Mouse (Mus musculus) gastrocnemius, postnatal 36 days (tissue): Measurements from ENCODE around the gene Pigk. TPM values are rescaled to one million over a fixed set of nuclear protein-coding genes. Genes with fewer than 3 reads are reported as not detected.

Experiments used
- DNase-seq, 2 experiments: peaks; one replicate each; pipeline ENCODE4 v3.0.0; 2022
- intact Hi-C: fragments of 180-260 bp; cut with DNase I; formaldehyde crosslinking; loops from one replicate; pipeline ENCODE4 v1.15.1; 2025
- total RNA-seq, 2 experiments: library from RNA; stranded (reverse); gene quantifications; 2 replicates each; pipeline ENCODE4 v1.2.3; 2021

Pigk gene
- total RNA-seq, 2 experiments from 2014 or later = 16.4 to 18.6 TPM

- no peak for DNase-seq
- intact Hi-C loops = no loop called here
These were observed 8.9 kb downstream of the Pigk start for GRCm38 (mm10) chr3:152722836-152723235.

GRCm38 (mm10) chr3:152724446-152724845 lies 10.5 kb downstream of the Pigk start:
- intact Hi-C loops = no loop called here

DNA sequence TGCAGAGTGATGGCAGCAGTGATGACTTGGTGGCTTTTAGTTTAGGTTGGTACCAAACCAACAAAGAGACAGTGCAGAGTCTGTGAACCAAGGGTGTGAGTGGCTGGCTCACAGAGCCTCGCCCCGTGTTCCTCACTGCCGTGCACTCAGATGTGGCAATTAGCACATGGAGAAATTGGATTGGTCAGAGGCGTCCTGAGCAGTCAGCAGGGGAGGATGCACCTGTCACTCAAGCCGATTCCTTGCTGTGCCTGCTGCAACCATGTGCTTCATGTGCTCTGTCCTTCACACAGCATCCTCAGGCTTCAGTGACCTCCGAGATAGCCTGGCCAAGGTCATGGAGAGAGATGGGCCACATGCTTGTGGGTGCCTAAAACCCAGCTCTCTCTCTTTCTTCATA lies 14.3 kb downstream of the Pigk start:
- intact Hi-C loops = no loop called here

More at GRCm38 (mm10) chr3:152724446-152724845, 10.5 kb downstream of the Pigk start:
- DNase-seq = no peak

GRCm38 (mm10) chr3:152733011-152733410 lies 19.1 kb downstream of the Pigk start:
- intact Hi-C loops = no loop called here
- DNase-seq = no peak

More for the DNA sequence above, 14.3 kb downstream of the Pigk start:
- DNase-seq = no peak

- no peak for DNase-seq
- intact Hi-C loops = no loop called here
These were observed 19.6 kb downstream of the Pigk start for GRCm38 (mm10) chr3:152733513-152733912.

DNA sequence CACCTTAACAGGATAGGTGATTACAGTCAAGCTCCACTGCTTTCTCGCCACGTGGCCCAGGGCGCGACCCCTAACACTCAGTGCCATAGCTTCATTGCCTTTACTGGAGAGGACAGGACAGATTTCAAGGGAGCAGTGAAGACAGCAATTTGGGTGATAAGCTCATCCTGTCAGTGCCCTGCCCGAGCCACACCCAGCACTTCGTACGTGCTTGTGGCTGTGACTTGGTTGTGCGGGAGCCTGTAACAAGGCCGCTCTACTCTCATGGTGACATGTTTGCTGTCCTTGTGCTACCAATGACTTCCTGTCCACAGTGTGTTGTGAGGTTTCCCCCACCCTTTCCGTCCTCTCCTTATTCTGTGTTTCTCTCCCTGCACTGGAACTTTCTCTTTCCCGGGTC lies 20.2 kb downstream of the Pigk start:
- intact Hi-C loops = no loop called here
- DNase-seq = no peak

DNA sequence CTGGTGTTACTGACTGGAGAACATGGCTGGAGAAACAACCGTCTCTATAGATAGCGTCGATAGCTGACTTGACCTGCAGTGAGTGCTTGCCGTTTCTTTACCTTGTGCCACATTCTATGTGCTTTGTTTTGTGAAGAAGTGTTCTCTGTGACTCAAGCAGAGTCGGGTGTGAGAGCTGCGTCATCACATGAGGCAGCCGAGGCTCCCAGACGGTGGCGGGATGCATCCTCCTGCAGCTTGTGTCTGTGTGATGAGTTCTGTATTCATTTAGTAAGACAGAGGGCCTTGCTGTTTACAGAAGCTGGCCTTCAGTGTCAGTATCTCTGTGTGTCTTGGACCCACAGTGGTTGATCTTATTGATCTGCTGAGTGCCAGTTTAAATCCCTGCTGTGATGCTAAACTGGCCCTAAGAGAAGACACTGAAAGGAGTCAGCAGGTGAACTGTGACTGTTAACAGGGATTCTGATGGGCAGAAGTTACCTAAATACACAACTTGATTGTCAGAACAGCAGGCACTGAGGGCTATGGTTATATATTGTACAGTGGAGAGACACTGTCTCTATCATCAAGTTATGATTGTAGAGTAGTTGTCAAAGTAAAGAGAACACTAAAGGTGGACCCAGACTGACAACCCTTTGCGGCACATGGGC lies 21.8 kb downstream of the Pigk start:
- intact Hi-C loops = no loop called here

GRCm38 (mm10) chr3:152744301-152744700 lies 30.4 kb downstream of the Pigk start:
- intact Hi-C loops = no loop called here
- DNase-seq = no peak

More for the DNA sequence above, 21.8 kb downstream of the Pigk start:
- no peak for DNase-seq

- no peak for DNase-seq
- intact Hi-C loops = loop anchor here (5.0 kb wide), 2 partner anchors 268 to 358 kb away; no protein-coding TSS in a partner anchor
These were observed 31.7 kb downstream of the Pigk start for GRCm38 (mm10) chr3:152745611-152746010.

DNA sequence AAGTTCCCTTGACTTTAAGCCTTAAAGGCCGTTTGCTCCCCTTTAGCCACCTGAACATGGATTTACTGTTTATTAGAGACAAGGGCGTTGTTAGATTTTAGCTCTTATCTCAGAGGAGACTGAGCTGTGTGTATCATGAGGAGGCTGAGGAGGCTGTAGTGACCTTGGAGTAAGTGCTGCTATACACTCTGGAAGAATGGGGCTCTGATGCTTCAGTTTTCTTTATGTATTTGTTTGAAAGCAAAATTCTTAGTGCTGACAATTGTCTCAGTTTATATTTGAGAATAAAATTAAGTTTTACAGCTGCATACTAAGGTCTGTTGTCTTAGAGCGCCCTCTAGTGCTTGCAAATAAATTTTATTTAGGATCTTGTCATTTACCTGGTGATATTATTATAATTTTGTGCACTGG lies 35.6 kb downstream of the Pigk start:
- intact Hi-C loops = loop anchor here (5.0 kb wide), 2 partner anchors 272 to 362 kb away; no protein-coding TSS in a partner anchor
- DNase-seq = no peak

- intact Hi-C loops = loop anchor here (5.0 kb wide), 2 partner anchors 273 to 363 kb away; no protein-coding TSS in a partner anchor
- DNase-seq = no peak
These were observed 36.0 kb downstream of the Pigk start for GRCm38 (mm10) chr3:152749881-152750280.

GRCm38 (mm10) chr3:152752911-152753310 lies 39.0 kb downstream of the Pigk start:
- DNase-seq = no peak
- intact Hi-C loops = no loop called here

DNA sequence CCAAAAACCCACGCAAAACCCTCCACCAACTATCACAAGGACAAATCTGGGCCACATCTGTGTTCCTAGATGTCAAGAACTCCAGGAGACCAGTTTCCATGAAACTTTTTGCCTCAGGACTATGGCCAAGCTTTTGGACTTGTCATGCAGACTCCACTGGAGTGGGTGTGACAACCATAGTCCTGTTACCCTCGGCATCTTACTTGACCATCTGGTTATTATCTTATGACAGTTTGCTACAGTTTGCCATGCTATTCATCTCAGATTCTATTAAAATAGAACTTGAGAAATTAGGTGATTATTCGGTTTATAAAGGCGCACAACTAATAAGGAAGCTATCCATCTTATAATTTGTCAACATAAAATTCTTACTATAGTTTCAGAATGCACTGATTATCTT lies 39.4 kb downstream of the Pigk start:
- intact Hi-C loops = no loop called here
- no peak for DNase-seq

DNA sequence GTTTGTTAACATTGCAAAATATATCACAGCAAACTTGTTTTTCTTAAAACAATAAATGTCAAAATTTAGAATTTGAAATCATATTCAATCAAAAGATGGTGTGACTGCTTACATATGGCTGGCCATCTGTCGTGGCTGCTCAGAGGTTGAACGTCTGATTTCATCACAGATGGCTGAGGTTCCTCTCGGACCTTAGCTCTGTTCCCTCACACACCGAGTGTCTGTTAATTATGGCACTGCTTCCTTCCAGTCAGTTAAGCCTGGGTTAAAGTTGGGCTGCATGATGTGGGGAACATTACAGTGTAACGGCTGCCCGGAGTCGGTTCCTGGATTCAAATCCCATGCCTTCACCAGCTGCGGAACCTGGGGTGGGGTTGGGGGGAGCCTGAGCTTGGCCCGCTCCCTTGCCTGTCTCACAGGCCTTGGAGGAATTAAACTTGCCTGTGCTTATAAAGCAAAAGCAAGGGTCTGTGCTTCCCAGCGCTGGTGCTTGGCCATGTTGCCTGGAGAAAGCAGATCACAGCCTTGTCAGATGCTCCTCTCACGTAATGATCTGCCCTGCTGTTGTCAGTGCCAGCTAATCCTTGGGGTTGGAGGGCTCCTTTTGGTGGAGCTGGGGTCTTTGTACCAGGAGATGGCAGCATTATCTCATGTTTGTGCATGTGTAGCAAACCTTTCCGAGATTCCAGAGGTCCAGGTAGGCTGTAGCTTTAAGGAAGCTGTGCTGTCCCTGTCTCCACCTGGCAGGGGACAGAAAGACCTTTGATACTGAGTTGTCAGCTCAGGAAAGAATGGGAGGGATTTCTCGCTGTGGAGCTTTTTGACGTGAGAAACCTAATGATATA lies 40.2 kb downstream of the Pigk start:
- intact Hi-C loops = no loop called here
- no peak for DNase-seq

- intact Hi-C loops = no loop called here
- DNase-seq = no peak
These were observed 41.6 kb downstream of the Pigk start for GRCm38 (mm10) chr3:152755515-152755914.

DNA sequence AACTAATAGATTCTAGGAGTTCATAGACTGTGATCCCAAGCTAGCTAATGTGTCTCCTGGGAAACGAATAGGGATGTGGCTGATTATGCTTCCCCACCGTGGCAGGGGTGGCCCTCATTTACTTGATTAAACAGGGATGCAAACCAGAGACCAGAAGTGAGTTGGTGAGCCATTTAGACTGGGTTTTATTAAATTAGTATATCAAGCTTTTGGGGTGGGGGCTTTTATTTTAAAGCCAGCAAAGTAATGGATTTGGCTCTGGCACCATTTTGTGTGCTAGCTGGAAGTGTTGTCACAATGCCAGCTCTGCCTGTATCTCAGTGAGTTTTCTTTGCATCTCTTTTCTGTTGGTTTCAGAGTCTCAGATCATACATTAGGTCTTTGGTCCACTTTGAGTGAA lies 43.0 kb downstream of the Pigk start:
- intact Hi-C loops = no loop called here
- no peak for DNase-seq

- intact Hi-C loops = no loop called here
- DNase-seq = no peak
These were observed 43.8 kb downstream of the Pigk start for GRCm38 (mm10) chr3:152757464-152758393.

GRCm38 (mm10) chr3:152758500-152759032 lies 44.7 kb downstream of the Pigk start:
- DNase-seq = no peak
- intact Hi-C loops = no loop called here

DNA sequence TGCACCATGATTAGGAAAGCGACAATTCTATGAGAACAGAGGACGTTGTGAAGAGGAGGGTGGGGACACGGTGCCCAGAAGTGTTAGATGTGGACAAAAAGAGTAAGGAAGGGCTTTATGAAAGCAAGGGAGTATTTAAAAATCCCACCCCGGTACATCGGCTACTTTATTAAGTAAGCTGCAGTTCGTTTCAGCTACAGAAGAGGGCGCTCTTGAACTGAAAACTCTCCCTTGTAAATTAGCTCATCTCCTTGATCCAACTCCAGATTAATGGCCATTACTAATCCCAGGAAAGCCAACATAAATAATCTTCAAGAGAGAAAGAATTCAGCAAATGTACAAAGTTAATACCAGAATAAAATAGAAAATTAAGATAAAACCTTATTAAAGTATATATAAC lies 47.2 kb downstream of the Pigk start:
- DNase-seq = no peak
- intact Hi-C loops = no loop called here

GRCm38 (mm10) chr3:152761661-152762060 lies 47.8 kb downstream of the Pigk start:
- intact Hi-C loops = no loop called here
- DNase-seq = no peak
